Mouse (Mus musculus) liver, postnatal 0 days (tissue): ENCODE measurements around the gene Cul9.

Experiments
- CTCF ChIP-seq: sonication (generic); IDR thresholded peaks from 2 replicates; pipeline ENCODE4 v1.5.1; 2016; ENCODE audit warnings: antibody characterized with exemption, low read depth
- EP300 ChIP-seq: IDR thresholded peaks from 2 replicates; pipeline ENCODE4 v1.6.1; 2016; ENCODE audit warnings: antibody characterized with exemption, low read depth, mild to moderate bottlenecking

- TF ChIP-seq CTCF (no peak), EP300 (no peak)
Measured at GRCm38 (mm10) chr17:46588913-46589312, 42.7 kb upstream of the Cul9 start.
